Mouse (Mus musculus) heart, postnatal 14 days (tissue): ENCODE results near the gene Uncx. TPM values are rescaled to one million over a fixed set of nuclear protein-coding genes. Genes with fewer than 3 reads are reported as not detected.

Experiments
- DNase-seq, 2 experiments: peaks; one replicate each; pipeline ENCODE4 v3.0.0; 2021 to 2022
- intact Hi-C: fragments of 180-260 bp; cut with DNase I; formaldehyde crosslinking; loops from one replicate; pipeline ENCODE4 v1.15.1; 2025
- total RNA-seq, 2 experiments: library from RNA; stranded (reverse); gene quantifications; 2 replicates each; pipeline ENCODE4 v1.2.3; 2021

Gene Uncx
- total RNA-seq, 2 experiments from 2014 or later, result not detected

- DNase-seq, result no peak
- intact Hi-C loops, result no loop called here
Observed at GRCm38 (mm10) chr5:139541151-139542042, 1.9 kb upstream of the Uncx start.

GRCm38 (mm10) chr5:139542043-139542365 is 1.3 kb upstream of the Uncx start:
- intact Hi-C loops, result no loop called here

GRCm38 (mm10) chr5:139542556-139542955 is 738 bp upstream of the Uncx start:
- no peak for DNase-seq
- intact Hi-C loops, result no loop called here

More at GRCm38 (mm10) chr5:139542043-139542365, 1.3 kb upstream of the Uncx start:
- no peak for DNase-seq

- no peak for DNase-seq
- intact Hi-C loops, result no loop called here
Observed at GRCm38 (mm10) chr5:139543650-139544270, 466 bp downstream of the Uncx start.

- no peak for DNase-seq
- intact Hi-C loops, result no loop called here
Observed at GRCm38 (mm10) chr5:139544271-139545135, 1.2 kb downstream of the Uncx start.

- DNase-seq, result no peak
- intact Hi-C loops, result no loop called here
Observed at GRCm38 (mm10) chr5:139545221-139545620, 1.9 kb downstream of the Uncx start.

GRCm38 (mm10) chr5:139545673-139546335 is 2.5 kb downstream of the Uncx start:
- intact Hi-C loops, result no loop called here
- no peak for DNase-seq

GRCm38 (mm10) chr5:139546336-139546770 is 3.1 kb downstream of the Uncx start:
- intact Hi-C loops, result no loop called here
- no peak for DNase-seq

GRCm38 (mm10) chr5:139546771-139547420 is 3.6 kb downstream of the Uncx start:
- intact Hi-C loops, result no loop called here
- no peak for DNase-seq

- intact Hi-C loops, result no loop called here
- DNase-seq, result no peak
Observed at GRCm38 (mm10) chr5:139547421-139547931, 4.2 kb downstream of the Uncx start.

- no peak for DNase-seq
- intact Hi-C loops, result no loop called here
Observed at GRCm38 (mm10) chr5:139553446-139554273, 10.4 kb downstream of the Uncx start.

GRCm38 (mm10) chr5:139554478-139555335 is 11.4 kb downstream of the Uncx start:
- intact Hi-C loops, result no loop called here
- no peak for DNase-seq

- no peak for DNase-seq
- intact Hi-C loops, result no loop called here
Observed at GRCm38 (mm10) chr5:139555476-139556115, 12.3 kb downstream of the Uncx start.

GRCm38 (mm10) chr5:139556116-139556678 is 12.9 kb downstream of the Uncx start:
- no peak for DNase-seq
- intact Hi-C loops, result no loop called here

GRCm38 (mm10) chr5:139557079-139557478 is 13.8 kb downstream of the Uncx start:
- intact Hi-C loops, result no loop called here
- no peak for DNase-seq

GRCm38 (mm10) chr5:139557531-139558467 is 14.5 kb downstream of the Uncx start:
- intact Hi-C loops, result no loop called here
- no peak for DNase-seq
